Mouse (Mus musculus) limb, embryonic 11.5 days (tissue): ENCODE data around the gene Rnf181. TPM values are rescaled to one million over a fixed set of nuclear protein-coding genes. Genes with fewer than 3 reads are reported as not detected.
A peak's percentile ranks its signal among the peaks of the same experiment; 100 is the strongest.

ENCODE experiments used
- ATAC-seq: fragments of 200-750 bp; cut with Nextera tagmentation; 2 replicates; pipeline ENCODE4 v1.8.0; 2017; ENCODE audit warnings: low read depth; ENCODE audit not compliant: insufficient number of reproducible peaks, low FRiP score, low TSS enrichment
- DNase-seq: peaks from one replicate; pipeline ENCODE4 v3.0.0-alpha.2; 2015; ENCODE audit warnings: low spot score
- H3K27ac ChIP-seq: fragments of 300-500 bp; sonication (generic); replicated peaks from 2 replicates; pipeline ENCODE4 v1.5.1; 2014; ENCODE audit warnings: low read depth, mild to moderate bottlenecking, low read length
- H3K27me3 ChIP-seq: fragments of 300-500 bp; sonication (generic); 2 replicates; pipeline ENCODE4 v1.6.1; 2014; ENCODE audit warnings: mild to moderate bottlenecking, low read length, mixed read lengths; ENCODE audit not compliant: control insufficient read depth, insufficient read depth
- H3K36me3 ChIP-seq: fragments of 300-500 bp; sonication (generic); 2 replicates; pipeline ENCODE4 v1.6.1; 2014; ENCODE audit warnings: mild to moderate bottlenecking, low read length, moderate library complexity, mixed read lengths; ENCODE audit not compliant: control insufficient read depth, insufficient read depth
- H3K4me1 ChIP-seq: fragments of 300-500 bp; sonication (generic); 2 replicates; pipeline ENCODE4 v1.6.1; 2014; ENCODE audit warnings: low read length, mixed read lengths; ENCODE audit not compliant: control insufficient read depth, insufficient read depth
- H3K4me2 ChIP-seq: fragments of 300-500 bp; sonication (generic); 2 replicates; pipeline ENCODE4 v1.6.1; 2014; ENCODE audit warnings: low read depth, mild to moderate bottlenecking, moderate library complexity; ENCODE audit not compliant: severe bottlenecking
- H3K4me3 ChIP-seq: fragments of 300-500 bp; sonication (generic); 2 replicates; pipeline ENCODE4 v1.5.1; 2014; ENCODE audit warnings: low read depth, low read length
- H3K9ac ChIP-seq: fragments of 300-500 bp; sonication (generic); 2 replicates; pipeline ENCODE4 v1.6.1; 2014; ENCODE audit warnings: mild to moderate bottlenecking, low read length
- H3K9me3 ChIP-seq: fragments of 300-500 bp; sonication (generic); 2 replicates; pipeline ENCODE4 v1.6.1; 2016; ENCODE audit warnings: low read length; ENCODE audit not compliant: control insufficient read depth
- WGBS: fragments of 180-500 bp; shearing (Covaris S2); extraction: QIAGEN DNeasy Blood & Tissue Kit; methylation state at CpG from one replicate; pipeline ENCODE4 v1.1.7; 2014; 5-methylcytosine and 5-hydroxymethylcytosine counted together
- polyA plus RNA-seq: library from polyadenylated mRNA; unstranded; fragments of >200 nt; fragmentation: Nextera tagmentation; extraction: Ambion mirVana; gene quantifications from 2 replicates; pipeline ENCODE4 v1.2.1, GENCODE M21; 2014

Gene Rnf181
- polyA plus RNA-seq, 1 experiment from 2014 or later, result 96.0 TPM

DNA sequence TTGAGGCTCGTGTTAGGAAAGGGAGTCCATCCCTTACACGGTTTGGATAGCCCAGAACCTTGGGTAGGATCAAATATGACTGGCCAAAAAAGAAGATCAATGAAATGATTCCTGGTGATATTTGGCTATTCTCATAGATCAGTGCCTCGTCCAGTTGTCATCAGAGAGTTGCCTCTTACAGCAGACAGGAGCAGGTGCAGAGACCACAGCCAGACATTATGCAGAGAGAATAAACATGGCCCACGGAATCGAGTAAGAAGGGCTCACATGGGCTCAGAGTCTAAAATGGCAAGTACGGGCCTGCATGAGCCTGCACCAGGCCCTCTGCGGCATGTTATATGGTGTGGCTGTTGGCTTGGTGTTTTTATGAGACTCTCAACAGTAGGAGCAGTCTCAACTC lies 38.6 kb upstream of the Rnf181 start:
- no peak for ATAC-seq
- H3K27me3 ChIP-seq, result no peaks in the 10 kb centered on the region
- no peaks in the 10 kb centered on the region for H3K9me3 ChIP-seq
- no peak overlapping the region for H3K27ac ChIP-seq
- no peak for DNase-seq
- no peak overlapping the region for H3K4me3 ChIP-seq
- WGBS, result 77% methylated on average over 7 of the region's 7 CpGs
- no peak overlapping the region for H3K9ac ChIP-seq
- no peak overlapping the region for H3K4me2 ChIP-seq
- no peaks in the 10 kb centered on the region for H3K36me3 ChIP-seq
- H3K4me1 ChIP-seq, result no peaks in the 10 kb centered on the region

DNA sequence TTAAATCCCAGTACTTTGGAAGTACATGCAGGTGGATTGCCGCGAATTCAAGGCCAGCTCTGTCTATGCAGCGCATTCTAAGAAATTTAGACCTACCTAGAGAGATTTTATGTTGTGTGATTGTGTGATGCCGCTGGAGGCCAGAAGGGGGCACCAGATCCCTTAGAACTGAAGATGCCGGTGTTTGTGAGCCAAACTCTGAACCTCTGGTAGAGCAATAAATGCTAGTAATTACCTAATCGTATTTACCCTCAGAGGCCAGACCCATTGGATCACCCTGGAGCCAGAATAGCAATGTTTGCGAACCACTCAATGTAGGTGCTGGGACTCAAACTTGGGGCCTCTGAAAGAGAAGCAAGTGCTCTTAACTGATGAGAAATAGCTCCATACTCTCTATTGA lies 35.1 kb upstream of the Rnf181 start:
- Histone ChIP-seq H3K4me1 (no peaks in the 10 kb centered on the region), H3K4me2 (no peak overlapping the region), H3K9me3 (no peaks in the 10 kb centered on the region), H3K36me3 (no peaks in the 10 kb centered on the region), H3K27ac (no peak overlapping the region), H3K27me3 (no peaks in the 10 kb centered on the region), H3K4me3 (no peak overlapping the region), H3K9ac (no peak overlapping the region)
- WGBS, result 18% methylated on average over 7 of the region's 7 CpGs
- DNase-seq (peak; percentile 82), ATAC-seq (no peak)

DNA sequence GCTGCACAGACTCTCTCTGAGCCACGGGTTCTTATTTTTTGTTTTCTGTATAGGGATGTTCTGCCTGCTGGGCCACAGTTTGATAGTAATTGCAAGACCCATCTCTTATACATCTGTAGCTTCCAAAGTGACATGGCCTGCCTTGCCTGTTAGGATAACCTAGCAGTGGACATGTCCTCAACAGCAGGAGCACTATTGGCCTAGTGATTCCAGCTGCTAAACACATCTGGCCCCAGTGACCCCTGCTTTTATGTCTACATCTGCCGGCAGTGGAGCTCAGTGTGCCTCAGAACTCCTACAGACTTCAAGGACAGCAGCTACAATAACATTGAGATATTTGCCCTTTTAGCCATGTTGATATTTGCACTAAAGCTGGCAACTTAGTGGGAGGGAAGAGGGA lies 33.2 kb upstream of the Rnf181 start:
- H3K4me3 ChIP-seq, result no peak overlapping the region
- H3K4me2 ChIP-seq, result no peak overlapping the region
- H3K27me3 ChIP-seq, result no peaks in the 10 kb centered on the region
- H3K4me1 ChIP-seq, result no peaks in the 10 kb centered on the region
- no peaks in the 10 kb centered on the region for H3K36me3 ChIP-seq
- no peaks in the 10 kb centered on the region for H3K9me3 ChIP-seq
- no peak overlapping the region for H3K9ac ChIP-seq
- DNase-seq, result no peak
- H3K27ac ChIP-seq, result no peak overlapping the region
- no peak for ATAC-seq
- WGBS, result 46% methylated on average over 2 of the region's 2 CpGs

DNA sequence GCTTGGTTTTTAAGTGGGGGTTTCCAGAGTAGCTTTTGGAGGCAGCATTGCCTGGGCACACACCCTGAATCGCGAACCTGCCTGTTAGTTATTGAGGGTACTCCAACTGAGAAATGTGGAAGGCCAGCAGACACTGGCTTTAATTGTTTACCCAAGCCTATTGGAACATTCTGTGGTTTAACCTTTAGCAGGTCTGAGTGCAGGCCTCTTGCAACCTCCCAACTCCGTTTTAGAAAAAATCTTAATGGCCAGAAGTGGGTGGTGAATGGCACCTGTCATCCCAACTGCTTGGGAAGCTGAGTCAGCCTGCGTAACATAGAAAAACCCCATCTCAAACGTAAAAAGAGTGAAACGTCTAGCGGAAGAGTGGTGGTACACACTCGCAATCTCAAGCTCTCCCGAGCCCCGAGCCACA lies 30.1 kb upstream of the Rnf181 start:
- no peak overlapping the region for H3K27ac ChIP-seq
- H3K9me3 ChIP-seq, result no peaks in the 10 kb centered on the region
- H3K36me3 ChIP-seq, result no peaks in the 10 kb centered on the region
- DNase-seq (no peak), ATAC-seq (no peak)
- no peak overlapping the region for H3K4me2 ChIP-seq
- no peaks in the 10 kb centered on the region for H3K4me1 ChIP-seq
- no peak overlapping the region for H3K4me3 ChIP-seq
- 86% methylated on average over 10 of the region's 10 CpGs for WGBS
- no peaks in the 10 kb centered on the region for H3K27me3 ChIP-seq
- no peak overlapping the region for H3K9ac ChIP-seq

DNA sequence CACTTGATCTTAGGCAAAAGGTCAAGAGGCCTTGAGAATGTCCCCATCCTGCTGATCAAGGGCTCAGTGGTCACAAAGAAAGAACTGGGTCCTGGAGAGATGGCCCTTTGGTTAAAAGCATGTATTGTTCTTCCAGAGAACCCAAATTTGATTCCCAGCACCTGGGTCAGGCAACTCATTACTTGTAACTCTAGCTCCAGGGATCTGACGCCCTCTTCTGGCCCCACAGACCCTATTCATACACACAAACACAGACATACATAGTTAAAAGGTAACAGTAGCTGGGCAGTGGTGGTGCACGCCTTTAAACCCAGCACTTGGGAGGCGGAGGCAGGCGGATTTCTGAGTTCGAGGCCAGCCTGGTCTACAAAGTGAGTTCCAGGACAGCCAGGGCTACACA lies 25.6 kb upstream of the Rnf181 start:
- Histone ChIP-seq H3K36me3 (no peaks in the 10 kb centered on the region), H3K9ac (no peak overlapping the region), H3K4me2 (no peak overlapping the region), H3K4me3 (no peak overlapping the region), H3K27me3 (no peaks in the 10 kb centered on the region), H3K27ac (no peak overlapping the region), H3K9me3 (no peaks in the 10 kb centered on the region), H3K4me1 (peaks cover 17% of the 10 kb centered on the region)
- WGBS, result 94% methylated on average over 5 of the region's 5 CpGs
- DNase-seq (no peak), ATAC-seq (no peak)

DNA sequence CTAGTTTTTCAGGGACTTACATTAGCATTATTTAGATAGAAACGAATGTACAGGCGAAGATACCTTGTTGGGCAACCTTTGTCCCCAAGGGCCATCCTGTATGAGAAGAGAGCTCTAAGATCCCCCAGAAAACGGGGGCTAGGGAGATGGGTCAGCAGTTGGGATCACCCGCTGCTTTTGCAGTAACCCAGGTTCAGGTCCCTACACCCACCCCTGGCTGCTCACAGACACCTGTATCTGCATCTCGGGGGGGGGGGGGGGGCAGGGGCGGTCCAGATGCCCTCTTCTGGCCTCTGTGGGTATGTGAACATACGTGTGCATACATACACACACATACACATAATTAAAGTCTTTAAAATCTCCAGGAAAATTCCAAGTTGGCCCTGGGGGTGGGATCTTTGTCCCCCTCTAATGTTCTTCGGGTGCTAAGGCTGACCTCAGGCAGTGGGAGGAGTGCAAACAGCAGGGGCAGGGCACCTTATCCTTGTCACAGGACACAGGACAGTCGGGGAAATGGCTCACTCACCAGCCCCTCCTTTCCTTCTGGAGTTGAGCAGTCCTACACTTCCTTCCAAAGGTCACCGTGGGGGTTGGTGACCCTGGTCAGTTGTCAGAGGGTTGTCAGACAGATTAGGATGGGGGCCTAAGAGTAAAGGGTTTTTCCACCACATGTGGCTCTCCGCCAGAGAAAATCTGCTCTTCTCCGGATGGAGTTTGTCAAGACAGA lies 24.2 kb upstream of the Rnf181 start:
- peak overlapping the region; percentile 76; the same call in 1 of the 2 replicates for H3K27ac ChIP-seq
- ATAC-seq (peak; percentile 42), DNase-seq (no peak)
- peak overlapping the region; percentile 76; the same call in 1 of the 2 replicates for H3K4me2 ChIP-seq
- no peaks in the 10 kb centered on the region for H3K9me3 ChIP-seq
- H3K9ac ChIP-seq, result peak overlapping the region; percentile 73; the same call in 1 of the 2 replicates
- no peaks in the 10 kb centered on the region for H3K36me3 ChIP-seq
- H3K4me1 ChIP-seq, result peaks cover 17% of the 10 kb centered on the region
- 15% methylated on average over 12 of the region's 12 CpGs for WGBS
- H3K4me3 ChIP-seq, result peak overlapping the region; percentile 48
- H3K27me3 ChIP-seq, result no peaks in the 10 kb centered on the region

DNA sequence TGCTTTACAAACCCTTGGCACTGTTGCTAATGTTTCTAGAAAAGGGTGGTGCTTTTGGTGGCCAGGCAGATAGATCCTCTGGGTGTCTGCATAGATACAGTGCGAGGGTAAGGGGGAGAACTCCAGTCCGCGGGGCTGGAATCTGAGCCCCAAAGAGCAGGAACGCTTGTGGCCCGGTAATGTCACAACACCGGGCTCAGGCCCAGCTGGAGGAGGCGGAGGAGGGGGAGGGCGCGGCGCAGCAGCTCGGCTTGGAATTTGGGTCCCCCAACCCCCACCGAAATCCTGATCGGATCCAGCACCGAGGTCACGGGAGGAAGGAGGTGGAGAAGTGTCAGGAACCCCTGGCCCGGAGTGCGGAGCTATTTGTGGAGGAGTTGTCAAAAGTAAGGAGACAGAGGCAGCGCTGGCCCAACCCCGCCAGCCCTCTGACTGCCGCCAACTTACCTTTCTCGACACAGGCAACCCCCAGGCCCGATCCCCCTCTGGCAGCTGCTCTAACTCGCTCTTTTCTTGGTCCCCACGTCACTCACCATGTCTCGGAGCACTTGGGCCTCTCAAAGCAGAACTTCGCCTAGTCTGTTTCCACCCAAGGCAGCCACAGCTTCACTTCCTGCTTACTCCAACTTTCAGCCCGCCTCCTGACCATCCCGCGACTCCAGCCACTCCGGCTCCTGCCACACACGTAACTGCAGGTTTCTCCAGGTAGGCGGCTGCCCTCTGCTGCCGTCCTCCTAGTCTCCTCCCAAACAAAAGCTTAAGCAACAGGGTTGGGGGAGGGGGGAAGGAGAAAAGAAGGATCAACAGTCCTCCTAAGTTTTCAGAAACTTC lies 23.4 kb upstream of the Rnf181 start, which contains the start of gene Vamp8:
Vamp8 (minus strand) TSS at position 763 of the 831 bp plus-strand sequence.
- peak; percentile 55 for ATAC-seq
- DNase-seq, result peak; percentile 76
- peak within 1 kb of the TSS; percentile 73 for H3K9ac ChIP-seq
- H3K27ac ChIP-seq, result peak within 1 kb of the TSS; percentile 76
- WGBS, result 2% methylated on average over 33 of the region's 33 CpGs
- H3K27me3 ChIP-seq, result no peaks in the 10 kb centered on the region
- H3K4me2 ChIP-seq, result peak within 1 kb of the TSS; percentile 76
- peak within 1 kb of the TSS; percentile 48 for H3K4me3 ChIP-seq
- no peaks in the 10 kb centered on the region; the same call in 1 of the 2 replicates for H3K36me3 ChIP-seq
- peaks cover 17% of the 10 kb centered on the region for H3K4me1 ChIP-seq
- H3K9me3 ChIP-seq, result no peaks in the 10 kb centered on the region

DNA sequence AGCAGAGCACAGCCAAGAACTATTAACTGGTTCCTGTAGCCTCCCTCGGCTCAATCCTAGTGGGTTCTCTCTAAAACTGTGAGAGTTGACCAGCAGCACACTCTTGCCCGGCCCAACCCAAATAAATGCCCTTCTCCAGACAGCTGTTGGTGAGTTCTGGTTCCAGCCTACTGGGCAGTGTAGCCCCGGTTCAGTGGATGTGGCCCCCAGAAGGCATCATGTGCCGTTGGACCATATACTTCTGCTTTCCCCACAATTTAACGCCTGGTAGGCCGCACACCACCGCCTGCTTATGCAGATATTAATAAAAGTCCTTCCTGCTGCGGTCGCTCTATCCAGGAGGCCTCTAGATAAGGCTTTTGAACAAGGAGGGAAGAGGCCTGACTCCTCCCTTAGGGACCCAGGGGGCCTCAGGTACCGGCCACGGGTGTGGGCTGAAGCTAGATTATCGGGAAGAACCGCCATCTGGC lies 22.8 kb upstream of the Rnf181 start:
- peak overlapping the region; percentile 76 for H3K27ac ChIP-seq
- ATAC-seq (peak; percentile 15; the same call in 1 of the 2 replicates), DNase-seq (no peak)
- peak overlapping the region; percentile 48 for H3K4me3 ChIP-seq
- no peaks in the 10 kb centered on the region for H3K9me3 ChIP-seq
- H3K4me1 ChIP-seq, result peaks cover 17% of the 10 kb centered on the region
- H3K27me3 ChIP-seq, result no peaks in the 10 kb centered on the region
- no peaks in the 10 kb centered on the region; the same call in 1 of the 2 replicates for H3K36me3 ChIP-seq
- H3K4me2 ChIP-seq, result peak overlapping the region; percentile 76
- H3K9ac ChIP-seq, result peak overlapping the region; percentile 73
- 21% methylated on average over 13 of the region's 13 CpGs for WGBS
